Mouse (Mus musculus): Measurements from ENCODE around the gene Rnf148.

GRCm38 (mm10) chr6:23648732-23649131 lies 6.2 kb downstream of the Rnf148 start:
- no peak for TF ChIP-seq MAFK (IDR thresholded peaks at IDR 0.05; ENCODE audit: insufficient read depth, low read depth, low read length)
- TF ChIP-seq ZNF384 (IDR thresholded peaks at IDR 0.05; ENCODE audit: low read depth, low read length) = no peak
